Mouse (Mus musculus) midbrain, postnatal 0 days (tissue): ENCODE data around the gene Arhgap24. TPM values are rescaled to one million over a fixed set of nuclear protein-coding genes. Genes with fewer than 3 reads are reported as not detected.

Experiments
- ATAC-seq: fragments of 200-750 bp; cut with Nextera tagmentation; 2 replicates; pipeline ENCODE4 v1.8.0; 2017; ENCODE audit warnings: moderate number of reproducible peaks, mild to moderate bottlenecking, moderate TSS enrichment, moderate library complexity; ENCODE audit not compliant: low FRiP score
- DNase-seq: peaks from one replicate; pipeline ENCODE4 v3.0.0-alpha.2; 2015; ENCODE audit warnings: low spot score
- H3K27ac ChIP-seq: fragments of 300-500 bp; sonication (generic); 2 replicates; pipeline ENCODE4 v1.5.1; 2014; ENCODE audit warnings: low read depth, mild to moderate bottlenecking, low read length, mixed read lengths
- H3K27me3 ChIP-seq: fragments of 300-500 bp; sonication (generic); 2 replicates; pipeline ENCODE4 v1.6.1; 2014; ENCODE audit warnings: low read length, control low read depth, mixed read lengths; ENCODE audit not compliant: insufficient read depth
- H3K36me3 ChIP-seq: fragments of 300-500 bp; sonication (generic); 2 replicates; pipeline ENCODE4 v1.6.1; 2014; ENCODE audit warnings: low read length, control low read depth, mixed read lengths; ENCODE audit not compliant: insufficient read depth
- H3K4me1 ChIP-seq: fragments of 300-500 bp; sonication (generic); 2 replicates; pipeline ENCODE4 v1.6.1; 2014; ENCODE audit warnings: mild to moderate bottlenecking, control low read depth, antibody characterized with exemption, low read length, mixed read lengths; ENCODE audit not compliant: insufficient read depth
- H3K4me2 ChIP-seq: fragments of 300-500 bp; sonication (generic); 2 replicates; pipeline ENCODE4 v1.6.1; 2014; ENCODE audit warnings: low read depth, mild to moderate bottlenecking, low read length, mixed read lengths; ENCODE audit not compliant: poor library complexity, severe bottlenecking
- H3K4me3 ChIP-seq: fragments of 300-500 bp; sonication (generic); 2 replicates; pipeline ENCODE4 v1.5.1; 2014; ENCODE audit warnings: low read depth, mild to moderate bottlenecking, low read length, moderate library complexity
- H3K9ac ChIP-seq: fragments of 300-500 bp; sonication (generic); replicated peaks from 2 replicates; pipeline ENCODE4 v1.6.1; 2014; ENCODE audit warnings: mild to moderate bottlenecking, low read length, moderate library complexity, mixed read lengths; ENCODE audit not compliant: poor library complexity, severe bottlenecking
- H3K9me3 ChIP-seq: fragments of 300-500 bp; sonication (generic); 2 replicates; pipeline ENCODE4 v1.6.1; 2016; ENCODE audit warnings: low read length, control low read depth
- CTCF ChIP-seq: IDR thresholded peaks from 2 replicates; pipeline ENCODE4 v1.5.1; 2016; ENCODE audit warnings: antibody characterized with exemption, mild to moderate bottlenecking
- WGBS: fragments of 180-500 bp; shearing (Covaris S2); extraction: QIAGEN DNeasy Blood & Tissue Kit; methylation state at CpG from one replicate; pipeline ENCODE4 v1.1.7; 2014; 5-methylcytosine and 5-hydroxymethylcytosine counted together
- polyA plus RNA-seq: library from polyadenylated mRNA; unstranded; fragments of >200 nt; fragmentation: Nextera tagmentation; extraction: Ambion mirVana; gene quantifications from 2 replicates; pipeline ENCODE4 v1.2.1, GENCODE M21; 2015
- total RNA-seq: library from RNA; depleted of rRNA; stranded (reverse); fragments of >200 nt; gene quantifications from 2 replicates; pipeline ENCODE4 v1.2.3, GENCODE M21; 2014

Arhgap24 gene
- total and polyA plus RNA-seq, 2 experiments from 2014 or later: 14.6 to 19.3 TPM

DNA sequence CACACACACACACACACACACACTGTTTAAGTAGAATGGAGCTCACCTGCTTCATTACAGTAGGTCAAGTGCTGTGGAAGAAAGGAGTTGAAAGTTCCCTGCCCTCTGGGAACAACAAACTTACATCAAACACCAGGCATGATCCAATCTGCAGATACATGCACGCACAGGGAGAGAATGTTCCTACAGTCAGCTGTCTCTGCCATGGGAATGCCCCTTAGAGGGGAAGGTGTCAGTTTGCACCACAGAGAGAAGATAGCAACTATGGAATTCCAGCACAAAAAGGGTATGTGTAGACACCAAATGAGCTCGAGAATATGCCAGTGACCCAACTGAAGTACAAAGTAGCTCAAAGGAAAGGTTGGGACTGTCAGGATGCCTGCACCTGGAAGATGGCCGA lies 69.0 kb downstream of the Arhgap24 start:
- DNase-seq (no peak), ATAC-seq (no peak)
- 78% methylated on average over 3 of the region's 3 CpGs for WGBS
- Histone ChIP-seq H3K4me2 (no peak overlapping the region), H3K36me3 (no peaks in the 10 kb centered on the region), H3K9me3 (no peaks in the 10 kb centered on the region), H3K9ac (no peak overlapping the region), H3K27me3 (no peaks in the 10 kb centered on the region), H3K4me3 (no peak overlapping the region), H3K4me1 (no peaks in the 10 kb centered on the region), H3K27ac (no peak overlapping the region)
- no peak for TF ChIP-seq CTCF

DNA sequence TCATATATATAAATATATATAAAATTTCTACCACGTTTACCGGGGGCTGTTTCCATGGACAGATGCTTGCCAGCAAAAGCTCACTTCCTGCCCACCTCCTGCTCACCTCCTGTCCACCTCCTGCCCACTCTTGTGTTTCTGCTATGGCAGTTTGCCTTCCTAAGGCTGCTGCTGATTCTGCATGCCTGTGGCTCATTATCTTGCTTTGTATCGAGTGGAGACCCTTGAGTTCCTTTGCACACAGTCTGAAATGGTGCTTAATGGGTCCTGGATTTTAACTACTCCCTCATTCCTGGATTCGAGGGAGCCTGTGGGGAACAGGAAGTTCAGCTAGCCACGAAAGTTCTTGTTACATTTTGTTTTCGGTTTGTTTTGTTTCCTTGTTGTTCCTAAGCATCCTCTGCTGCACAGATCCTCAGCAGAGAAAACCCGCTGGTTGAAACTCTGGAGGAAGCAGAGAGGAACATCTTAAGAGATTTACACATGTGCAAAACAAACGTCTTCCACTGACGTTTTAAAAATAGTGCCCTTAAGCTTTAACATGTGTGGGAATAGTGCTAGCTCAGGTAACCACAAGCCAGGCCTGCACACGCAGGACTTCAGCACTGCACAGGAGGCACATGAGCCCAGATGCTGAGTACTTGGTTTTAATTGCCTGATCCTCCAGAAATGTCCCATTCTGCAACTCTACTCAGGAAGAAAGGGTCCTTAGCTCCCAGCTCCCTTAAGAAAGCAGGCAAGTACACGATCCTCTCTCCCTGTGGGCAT lies 69.9 kb downstream of the Arhgap24 start:
- no peak overlapping the region for H3K27ac ChIP-seq
- H3K9me3 ChIP-seq: no peaks in the 10 kb centered on the region
- no peak overlapping the region for H3K4me2 ChIP-seq
- H3K9ac ChIP-seq: no peak overlapping the region
- DNase-seq (no peak), ATAC-seq (no peak)
- no peaks in the 10 kb centered on the region for H3K36me3 ChIP-seq
- 62% methylated on average over 11 of the region's 11 CpGs for WGBS
- H3K27me3 ChIP-seq: no peaks in the 10 kb centered on the region
- H3K4me3 ChIP-seq: no peak overlapping the region
- no peaks in the 10 kb centered on the region for H3K4me1 ChIP-seq
- TF ChIP-seq CTCF: no peak

DNA sequence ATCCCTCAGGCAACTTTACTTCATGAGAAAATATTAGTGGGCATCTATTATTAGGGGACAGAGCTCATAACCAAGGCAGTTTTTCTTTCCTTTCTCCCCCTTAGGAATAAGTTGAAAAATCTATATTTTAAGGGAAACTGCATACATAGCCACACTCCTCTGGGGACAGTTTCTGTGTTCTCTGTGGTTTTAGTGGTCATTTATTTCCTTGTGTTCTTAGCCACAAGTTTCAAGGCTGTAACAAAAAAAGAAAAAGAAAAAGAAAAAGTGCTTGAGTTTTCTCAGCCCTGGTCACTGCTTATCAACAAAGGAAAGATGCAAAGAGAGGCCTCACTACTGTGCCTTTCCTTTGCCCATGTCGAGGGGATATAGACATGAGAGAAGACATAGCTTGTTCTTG lies 71.3 kb downstream of the Arhgap24 start:
- Histone ChIP-seq H3K9ac (no peak overlapping the region), H3K27me3 (no peaks in the 10 kb centered on the region), H3K4me3 (no peak overlapping the region), H3K9me3 (no peaks in the 10 kb centered on the region), H3K4me2 (no peak overlapping the region), H3K4me1 (no peaks in the 10 kb centered on the region), H3K27ac (no peak overlapping the region), H3K36me3 (no peaks in the 10 kb centered on the region)
- no peak for TF ChIP-seq CTCF
- 77% methylated on average over 1 of the region's 1 CpGs for WGBS
- ATAC-seq (no peak), DNase-seq (no peak)

DNA sequence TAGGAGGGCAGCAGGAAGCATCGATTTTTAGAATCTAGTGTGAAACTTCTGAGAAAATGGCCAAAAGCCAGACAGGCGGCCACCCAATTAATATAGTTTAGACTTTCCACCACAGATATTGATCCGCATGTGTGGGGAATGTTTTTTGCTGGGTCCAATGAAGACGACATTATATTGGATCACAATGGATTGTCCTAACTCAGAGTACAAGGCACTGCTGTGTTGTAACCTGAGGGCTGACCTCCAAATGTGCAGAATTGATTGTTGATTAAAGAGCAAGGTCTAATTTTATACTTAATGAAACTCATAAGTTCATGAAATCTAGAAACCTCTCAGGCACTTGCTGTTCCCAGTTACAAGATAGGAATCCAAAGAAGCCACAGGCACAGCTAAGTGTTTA lies 74.8 kb downstream of the Arhgap24 start:
- no peak for TF ChIP-seq CTCF
- Histone ChIP-seq H3K27me3 (no peaks in the 10 kb centered on the region), H3K27ac (no peak overlapping the region), H3K9ac (no peak overlapping the region), H3K4me3 (no peak overlapping the region), H3K36me3 (no peaks in the 10 kb centered on the region), H3K4me2 (no peak overlapping the region), H3K4me1 (no peaks in the 10 kb centered on the region), H3K9me3 (no peaks in the 10 kb centered on the region)
- WGBS: 88% methylated on average over 4 of the region's 4 CpGs
- no peak for DNase-seq
- ATAC-seq: no peak

DNA sequence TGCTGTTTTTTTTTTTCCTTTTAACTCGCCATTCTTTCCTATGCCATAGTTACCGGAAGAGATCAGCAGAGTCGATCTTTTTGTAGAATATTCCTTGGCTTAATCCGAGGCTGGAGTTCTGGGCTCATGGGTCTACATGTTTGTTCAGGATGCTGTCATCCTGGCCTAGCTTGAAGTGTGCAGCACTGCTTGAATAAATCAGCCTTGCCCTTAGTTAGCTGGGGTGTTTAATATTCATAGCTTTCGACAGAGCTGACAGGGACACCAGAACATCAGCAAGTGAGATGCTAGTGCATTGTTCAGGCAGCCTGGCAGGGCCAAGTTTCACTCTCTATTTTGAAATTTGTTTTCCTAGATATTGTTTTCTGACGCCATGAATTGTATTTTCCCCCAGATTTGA lies 79.1 kb downstream of the Arhgap24 start:
- Histone ChIP-seq H3K4me3 (no peak overlapping the region), H3K9ac (no peak overlapping the region; the same call in 1 of the 2 replicates), H3K36me3 (no peaks in the 10 kb centered on the region), H3K4me2 (no peak overlapping the region), H3K27ac (no peak overlapping the region), H3K9me3 (no peaks in the 10 kb centered on the region), H3K4me1 (no peaks in the 10 kb centered on the region), H3K27me3 (no peaks in the 10 kb centered on the region)
- DNase-seq (peak; percentile 28), ATAC-seq (no peak)
- TF ChIP-seq CTCF: no peak
- 30% methylated on average over 6 of the region's 6 CpGs for WGBS

DNA sequence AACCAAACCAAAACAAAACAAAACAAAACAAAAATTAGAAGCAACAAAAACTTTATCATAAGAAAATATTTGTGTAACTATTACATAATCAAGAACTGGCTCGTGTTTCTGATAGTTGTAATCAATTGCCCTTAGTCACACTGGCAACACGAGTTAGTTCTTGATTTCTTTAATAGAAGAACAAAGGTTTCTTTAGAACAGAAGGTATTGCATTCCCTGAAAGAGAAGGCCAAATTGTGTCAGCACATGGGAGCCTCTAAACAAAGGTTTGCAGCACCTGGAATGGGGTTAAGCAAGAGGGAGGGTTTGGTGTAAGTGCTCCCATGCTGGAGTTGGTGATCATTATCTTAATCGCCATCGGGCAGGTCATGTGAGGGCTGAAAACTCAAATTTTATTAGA lies 82.8 kb downstream of the Arhgap24 start:
- DNase-seq (no peak), ATAC-seq (no peak)
- Histone ChIP-seq H3K4me1 (no peaks in the 10 kb centered on the region), H3K27ac (no peak overlapping the region), H3K9ac (no peak overlapping the region), H3K4me3 (no peak overlapping the region), H3K27me3 (no peaks in the 10 kb centered on the region), H3K4me2 (no peak overlapping the region), H3K36me3 (no peaks in the 10 kb centered on the region), H3K9me3 (no peaks in the 10 kb centered on the region)
- TF ChIP-seq CTCF: no peak
- 80% methylated on average over 4 of the region's 4 CpGs for WGBS
